Mouse (Mus musculus) MEL (cell line): ENCODE data around the gene Cers6.

Source experiments
- NRF1 ChIP-seq: IDR thresholded peaks from 2 replicates; pipeline ENCODE4 v1.6.1; 2014; ENCODE audit warnings: low read depth, mild to moderate bottlenecking, inconsistent platforms, low read length, improper control_type of control experiment, moderate library complexity; ENCODE audit not compliant: poor library complexity, insufficient read depth, severe bottlenecking
- ZC3H11A ChIP-seq: IDR thresholded peaks from 2 replicates; pipeline ENCODE4 v1.6.1; 2012; ENCODE audit warnings: low read depth, mild to moderate bottlenecking, inconsistent platforms, low read length, improper control_type of control experiment

- TF ChIP-seq ZC3H11A (no peak), NRF1 (no peak)
Measured at GRCm38 (mm10) chr2:69054279-69054678, 193.0 kb downstream of the Cers6 start.
